Mouse (Mus musculus) liver, postnatal 0 days (tissue): ENCODE results near the gene Ndufa13.

Experiments
- CTCF ChIP-seq: sonication (generic); IDR thresholded peaks from 2 replicates; pipeline ENCODE4 v1.5.1; 2016; ENCODE audit warnings: antibody characterized with exemption, low read depth
- EP300 ChIP-seq: IDR thresholded peaks from 2 replicates; pipeline ENCODE4 v1.6.1; 2016; ENCODE audit warnings: antibody characterized with exemption, low read depth, mild to moderate bottlenecking

- TF ChIP-seq CTCF (no peak), EP300 (no peak)
Measured at GRCm38 (mm10) chr8:69938245-69938982, 36.1 kb upstream of the Ndufa13 start.
